Mouse (Mus musculus): Measurements from ENCODE around the gene Chmp3.

Gene Chmp3

GRCm38 (mm10) chr6:71543686-71544499 lies at the start of gene Chmp3:
TSS of gene Chmp3 (plus strand) at chr6:71543797.
- POLR2A ChIA-PET: interaction anchor here (0.5 to 4.0 kb wide), 83 partner anchors 8 to 801 kb away, joined by 3 to 43 read pairs (median 4); partner anchors contain the start of genes Kdm3a (in 4 of the 4), Rmnd5a (in 3 of the 4), Rnf103 (in 3 of the 4) and Eif2ak3 (in 1 of the 4)
- CTCF ChIA-PET: interaction anchor here in 2 of 4 experiments (0.5 to 1.1 kb wide), 3 partner anchors 9 to 693 kb away, joined by 3 to 6 read pairs (median 4); no protein-coding TSS in a partner anchor

- ChIA-PET POLR2A (interaction anchor here in 3 of 4 experiments (0.5 to 3.5 kb wide), 47 partner anchors 8 to 1040 kb away, joined by 3 to 29 read pairs (median 3); partner anchors contain the start of genes Chmp3 (in 3 of the 3), Kdm3a (in 2 of the 3), Krcc1 (in 2 of the 3) and Rmnd5a (in 2 of the 3)), CTCF (interaction anchor here in 3 of 4 experiments (0.5 to 1.3 kb wide), 7 partner anchors 9 to 682 kb away, joined by 3 to 4 read pairs (median 3); partner anchors contain the start of gene Rmnd5a (in 2 of the 3))
Observed at GRCm38 (mm10) chr6:71494341-71495020, 49.1 kb upstream of the Chmp3 start.

DNA sequence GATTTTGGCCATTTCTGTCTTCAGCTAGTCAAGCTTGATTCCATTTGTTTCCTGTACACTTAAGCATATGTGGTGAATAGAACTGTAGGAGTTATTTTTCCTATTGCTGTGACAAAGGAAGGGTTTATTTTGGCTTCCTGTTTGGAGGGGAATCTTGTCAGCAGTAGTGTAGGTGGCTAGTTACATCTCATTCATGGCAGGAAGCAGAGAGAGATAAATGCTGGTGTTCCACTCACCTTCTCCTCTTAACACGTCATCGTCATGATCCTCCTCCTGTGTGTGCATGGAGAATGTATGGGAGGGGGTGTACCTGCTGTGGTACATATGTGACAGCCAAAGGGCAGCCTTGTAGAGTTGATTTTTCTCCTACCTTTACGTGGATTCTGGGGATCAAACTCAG lies 43.0 kb upstream of the Chmp3 start:
- POLR2A ChIA-PET: no interaction called here
- CTCF ChIA-PET: no interaction called here

- POLR2A ChIA-PET: interaction anchor here in 2 of 4 experiments (1.0 to 2.2 kb wide), 2 partner anchors 8 to 9 kb away, joined by 3 to 14 read pairs; partner anchors contain the start of gene Rnf103 (in 1 of the 2)
- CTCF ChIA-PET: interaction anchor here in 1 of 4 experiments (0.6 kb wide), 1 partner anchor 722 kb away, joined by 3 read pairs; no protein-coding TSS in a partner anchor
Observed at GRCm38 (mm10) chr6:71503001-71503400, 40.6 kb upstream of the Chmp3 start.

GRCm38 (mm10) chr6:71503670-71504069 lies 39.9 kb upstream of the Chmp3 start:
- ChIA-PET POLR2A (interaction anchor here in 1 of 4 experiments (1.1 to 2.2 kb wide), 2 partner anchors 9 to 29 kb away, joined by 3 to 14 read pairs; partner anchors contain the start of gene Rnf103), CTCF (interaction anchor here in 1 of 4 experiments (0.6 kb wide), 1 partner anchor 9 kb away, joined by 3 read pairs; no protein-coding TSS in a partner anchor)

GRCm38 (mm10) chr6:71504091-71504490 lies 39.5 kb upstream of the Chmp3 start:
- ChIA-PET POLR2A (interaction anchor here in 1 of 4 experiments (1.1 to 2.2 kb wide), 2 partner anchors 10 to 29 kb away, joined by 3 to 14 read pairs; partner anchors contain the start of gene Rnf103), CTCF (interaction anchor here in 1 of 4 experiments (0.6 kb wide), 1 partner anchor 9 kb away, joined by 3 read pairs; no protein-coding TSS in a partner anchor)

DNA sequence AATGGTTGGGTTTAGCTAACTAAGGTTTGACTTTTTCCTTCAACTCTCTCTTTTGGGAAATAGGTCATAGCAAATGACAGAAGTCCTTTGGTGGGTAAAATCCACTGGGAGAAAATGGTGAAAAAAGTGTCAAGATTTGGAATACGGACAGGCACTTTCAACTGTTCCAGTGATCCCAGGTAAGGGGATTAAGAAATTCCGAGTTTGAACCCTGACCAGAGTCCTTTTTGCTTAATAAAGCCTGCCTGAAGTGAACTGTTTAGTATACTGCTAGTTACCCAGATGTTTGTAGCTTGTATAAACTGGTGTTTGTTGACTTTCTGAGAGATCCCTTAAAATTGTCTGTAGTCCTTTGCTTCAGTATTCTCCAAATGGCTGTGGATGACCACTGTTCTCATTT lies 37.9 kb upstream of the Chmp3 start:
- POLR2A ChIA-PET: interaction anchor here in 1 of 4 experiments (1.4 kb wide), 1 partner anchor 11 kb away, joined by 6 read pairs; no protein-coding TSS in a partner anchor
- CTCF ChIA-PET: interaction anchor here in 1 of 4 experiments (0.6 kb wide), 1 partner anchor 167 kb away, joined by 3 read pairs; no protein-coding TSS in a partner anchor

- ChIA-PET POLR2A (no interaction called here), CTCF (no interaction called here)
Observed at GRCm38 (mm10) chr6:71519476-71519875, 24.1 kb upstream of the Chmp3 start.

GRCm38 (mm10) chr6:71525556-71525955 lies 18.0 kb upstream of the Chmp3 start:
- CTCF ChIA-PET: no interaction called here
- POLR2A ChIA-PET: interaction anchor here in 1 of 4 experiments (0.6 to 5.9 kb wide), 2 partner anchors 18 to 209 kb away, joined by 5 to 43 read pairs; partner anchors contain the start of gene Chmp3

GRCm38 (mm10) chr6:71527056-71527455 lies 16.5 kb upstream of the Chmp3 start:
- ChIA-PET CTCF (interaction anchor here in 2 of 4 experiments (0.5 to 0.6 kb wide), 2 partner anchors 883 to 1008 kb away, joined by 4 to 8 read pairs; no protein-coding TSS in a partner anchor), POLR2A (interaction anchor here in 2 of 4 experiments (0.8 to 5.9 kb wide), 5 partner anchors 16 to 106 kb away, joined by 3 to 43 read pairs (median 10); partner anchors contain the start of genes Chmp3 (in 2 of the 2) and Kdm3a (in 1 of the 2))

GRCm38 (mm10) chr6:71527826-71528225 lies 15.8 kb upstream of the Chmp3 start:
- ChIA-PET POLR2A (interaction anchor here in 3 of 4 experiments (0.8 to 5.9 kb wide), 6 partner anchors 15 to 105 kb away, joined by 3 to 43 read pairs (median 6); partner anchors contain the start of genes Chmp3 (in 2 of the 3) and Kdm3a (in 1 of the 3)), CTCF (interaction anchor here in 2 of 4 experiments (0.5 to 0.6 kb wide), 2 partner anchors 882 to 1007 kb away, joined by 4 to 8 read pairs; no protein-coding TSS in a partner anchor)

GRCm38 (mm10) chr6:71530176-71530575 lies 13.4 kb upstream of the Chmp3 start:
- ChIA-PET POLR2A (interaction anchor here in 3 of 4 experiments (0.6 to 5.9 kb wide), 7 partner anchors 13 to 134 kb away, joined by 4 to 43 read pairs (median 6); partner anchors contain the start of genes Chmp3 (in 3 of the 3) and Rnf103 (in 1 of the 3)), CTCF (no interaction called here)

GRCm38 (mm10) chr6:71537286-71537685 lies 6.3 kb upstream of the Chmp3 start:
- CTCF ChIA-PET: no interaction called here
- POLR2A ChIA-PET: interaction anchor here in 2 of 4 experiments (0.6 kb wide), 2 partner anchors 9 to 372 kb away, joined by 5 to 6 read pairs; partner anchors contain the start of gene Polr1a (in 1 of the 2)

DNA sequence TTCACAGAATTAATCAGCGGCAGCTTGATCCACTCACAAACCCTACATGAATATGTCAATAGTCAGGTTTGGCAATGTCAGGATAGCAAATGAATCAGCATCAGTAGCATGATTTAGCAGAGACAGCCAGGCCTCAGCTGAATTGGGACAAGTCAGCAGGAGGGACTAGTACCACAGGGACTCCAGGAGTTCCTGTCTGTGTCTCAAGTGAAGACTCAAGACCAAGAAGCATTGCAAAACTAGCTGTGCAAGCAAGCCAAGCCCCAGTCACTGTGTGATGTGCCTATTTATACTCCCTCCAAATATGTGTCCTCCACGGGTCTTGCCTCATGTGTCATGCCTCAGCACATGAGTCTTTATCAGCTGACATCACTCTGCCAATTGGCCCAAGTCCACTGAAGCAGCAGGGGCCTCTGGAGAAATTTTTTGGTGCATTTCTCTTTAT lies 11.9 kb downstream of the Chmp3 start:
- ChIA-PET CTCF (no interaction called here), POLR2A (interaction anchor here in 2 of 4 experiments (0.6 to 1.5 kb wide), 3 partner anchors 11 to 412 kb away, joined by 3 to 5 read pairs (median 3); no protein-coding TSS in a partner anchor)

DNA sequence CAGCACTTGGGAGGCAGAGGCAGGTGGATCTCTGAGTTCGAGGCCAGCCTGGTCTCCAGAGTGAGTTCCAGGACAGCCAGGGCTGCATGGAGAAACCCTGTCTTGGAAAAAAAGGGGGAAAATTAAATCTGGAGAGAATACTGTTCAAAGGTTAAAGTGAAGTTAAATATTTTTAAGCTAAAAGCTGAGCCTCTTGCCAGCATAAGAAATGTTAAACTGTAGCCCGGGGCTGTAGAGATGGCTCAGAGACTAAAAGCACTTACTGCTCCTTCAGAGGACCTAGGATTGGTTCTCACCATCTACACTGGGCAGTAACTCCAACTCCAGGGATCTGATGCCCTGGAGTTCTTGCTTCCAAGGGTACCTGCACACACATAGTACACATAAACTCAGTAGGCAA lies 13.2 kb downstream of the Chmp3 start:
- CTCF ChIA-PET: no interaction called here
- POLR2A ChIA-PET: interaction anchor here in 2 of 4 experiments (1.4 to 2.4 kb wide), 3 partner anchors 12 to 21 kb away, joined by 5 to 11 read pairs (median 8); partner anchors contain the start of gene Chmp3 (in 1 of the 2)

GRCm38 (mm10) chr6:71568616-71569015 lies 25.0 kb downstream of the Chmp3 start:
- POLR2A ChIA-PET: interaction anchor here in 2 of 4 experiments (0.6 to 1.8 kb wide), 9 partner anchors 9 to 276 kb away, joined by 3 to 5 read pairs (median 3); partner anchors contain the start of genes Chmp3 (in 1 of the 2) and Kdm3a (in 1 of the 2)
- CTCF ChIA-PET: interaction anchor here in 1 of 4 experiments (0.5 kb wide), 1 partner anchor 36 kb away, joined by 3 read pairs; no protein-coding TSS in a partner anchor

GRCm38 (mm10) chr6:71569025-71569424 lies 25.4 kb downstream of the Chmp3 start:
- ChIA-PET CTCF (interaction anchor here in 2 of 4 experiments (0.5 to 0.6 kb wide), 2 partner anchors 35 to 405 kb away, joined by 3 to 4 read pairs; no protein-coding TSS in a partner anchor), POLR2A (interaction anchor here in 2 of 4 experiments (0.8 to 1.8 kb wide), 7 partner anchors 9 to 64 kb away, joined by 3 to 6 read pairs (median 3); partner anchors contain the start of gene Kdm3a (in 1 of the 2))
